ENCODE assay signal across 8 mouse cellular contexts in genomic region chr10:42278307-42278850, GRCm38 (mm10). TPM values are rescaled to one million over a fixed set of nuclear protein-coding genes. Genes with fewer than 3 reads are reported as not detected.
DNase-seq lines count a peak whose midpoint lies in the region; ATAC-seq and TF ChIP-seq lines count a peak whose summit lies in the region.

No protein-coding gene starts in this region.

- 2% methylated on average over 28 of the region's 38 CpGs for WGBS in heart, embryonic 11.5 days (ENCODE audit: insufficient replicate concordance)
- WGBS in forebrain, embryonic 16.5 days: under 1% methylated on average over 36 of the region's 38 CpGs
- 3% methylated on average over 37 of the region's 38 CpGs for WGBS in liver, embryonic 16.5 days (ENCODE audit: insufficient replicate concordance)

- TF ChIP-seq POLR2A in ES-Bruce4 (IDR thresholded peaks at IDR 0.05; ENCODE audit: insufficient read depth, low read length): no peak

- intact Hi-C loops in left cerebral cortex, postnatal 25 days (cut with DNase I): loop anchor here (5.0 kb wide), 4 partner anchors 251 to 466 kb away; no protein-coding TSS in a partner anchor

- H3K9ac ChIP-seq in heart, embryonic 11.5 days (ENCODE audit: low read depth, low read length): peak overlapping the region; percentile 67
- H3K9ac ChIP-seq in ES-Bruce4 (ENCODE audit: low read depth, poor library complexity, severe bottlenecking): peak overlapping the region; percentile 44
- H3K9ac ChIP-seq in forebrain, embryonic 16.5 days (replicated peaks; ENCODE audit: low read depth, low read length): peak overlapping the region; percentile 69
- peak overlapping the region; percentile 93 for H3K9ac ChIP-seq in liver, embryonic 16.5 days (ENCODE audit: low read depth, low read length)

- H3K27ac ChIP-seq in heart, embryonic 11.5 days (ENCODE audit: low read depth, low read length): peak overlapping the region; percentile 88
- peak overlapping the region; percentile 10; the same call in 1 of the 2 replicates for H3K27ac ChIP-seq in ES-Bruce4 (ENCODE audit: insufficient read depth, low read length)
- H3K27ac ChIP-seq in forebrain, embryonic 16.5 days (ENCODE audit: low read length): peak overlapping the region; percentile 99
- H3K27ac ChIP-seq in liver, embryonic 16.5 days (ENCODE audit: low read length): peak overlapping the region; percentile 96

- ATAC-seq in heart, embryonic 11.5 days (replicated peaks; ENCODE audit: insufficient number of reproducible peaks, low FRiP score, low TSS enrichment): no peak
- ATAC-seq in forebrain, embryonic 16.5 days: no peak
- ATAC-seq in liver, embryonic 16.5 days (ENCODE audit: low read depth): no peak

- H3K36me3 ChIP-seq in heart, embryonic 11.5 days (ENCODE audit: control insufficient read depth, insufficient read depth, low read length): no peaks in the 10 kb centered on the region
- H3K36me3 ChIP-seq in ES-Bruce4 (ENCODE audit: control insufficient read depth, insufficient read depth, low read length, poor library complexity, severe bottlenecking): no peaks in the 10 kb centered on the region; the same call in 1 of the 2 replicates
- no peaks in the 10 kb centered on the region for H3K36me3 ChIP-seq in forebrain, embryonic 16.5 days (ENCODE audit: control insufficient read depth, insufficient read depth)
- H3K36me3 ChIP-seq in liver, embryonic 16.5 days (ENCODE audit: control insufficient read depth, insufficient read depth): peaks cover 11% of the 10 kb centered on the region

- no peak for TF ChIP-seq EP300 in ES-Bruce4 (IDR thresholded peaks at IDR 0.05; ENCODE audit: insufficient read depth, low read depth, low read length)

- TF ChIP-seq CTCF in ES-Bruce4 (IDR thresholded peaks at IDR 0.05; ENCODE audit: low read depth, low read length): no peak

- peak overlapping the region; percentile 59 for H3K4me3 ChIP-seq in heart, embryonic 11.5 days (ENCODE audit: low read depth, low read length)
- H3K4me3 ChIP-seq in ES-Bruce4 (ENCODE audit: low read depth, low read length): peak overlapping the region; percentile 91
- H3K4me3 ChIP-seq in forebrain, embryonic 16.5 days (replicated peaks; ENCODE audit: low read length): peak overlapping the region; percentile 90
- H3K4me3 ChIP-seq in liver, embryonic 16.5 days (ENCODE audit: low read depth, low read length): peak overlapping the region; percentile 100

- H3K27me3 ChIP-seq in heart, embryonic 11.5 days (ENCODE audit: control insufficient read depth, insufficient read depth, low read length): no peaks in the 10 kb centered on the region
- H3K27me3 ChIP-seq in ES-Bruce4 (ENCODE audit: control insufficient read depth, insufficient read depth, low read length, poor library complexity, severe bottlenecking): no peaks in the 10 kb centered on the region
- peaks cover 2% of the 10 kb centered on the region; the same call in 1 of the 2 replicates for H3K27me3 ChIP-seq in forebrain, embryonic 16.5 days (replicated peaks; ENCODE audit: control insufficient read depth, insufficient read depth, low read length)
- H3K27me3 ChIP-seq in liver, embryonic 16.5 days (ENCODE audit: control insufficient read depth, insufficient read depth, low read depth, low read length): no peaks in the 10 kb centered on the region

- no peak for DNase-seq in heart, postnatal 4 days
- no peak for DNase-seq in MN1 (ENCODE audit: low spot score)
- DNase-seq in left cerebral cortex, postnatal 25 days (ENCODE audit: low spot score in 2 of 2): no peak
- no peak for DNase-seq in frontal cortex, postnatal 36 days (ENCODE audit: low spot score in 2 of 2)

- H3K9me3 ChIP-seq in heart, embryonic 11.5 days (replicated peaks; ENCODE audit: control insufficient read depth, low read length): no peaks in the 10 kb centered on the region
- no peaks in the 10 kb centered on the region for H3K9me3 ChIP-seq in ES-Bruce4 (replicated peaks; ENCODE audit: control insufficient read depth, insufficient read depth, low read length, poor library complexity, severe bottlenecking)
- no peaks in the 10 kb centered on the region for H3K9me3 ChIP-seq in forebrain, embryonic 16.5 days (ENCODE audit: control insufficient read depth, low read length)
- H3K9me3 ChIP-seq in liver, embryonic 16.5 days (replicated peaks; ENCODE audit: control insufficient read depth, low read length): no peaks in the 10 kb centered on the region

- peaks cover 20% of the 10 kb centered on the region for H3K4me1 ChIP-seq in heart, embryonic 11.5 days (ENCODE audit: control insufficient read depth, insufficient read depth, low read length)
- no peaks in the 10 kb centered on the region for H3K4me1 ChIP-seq in ES-Bruce4 (ENCODE audit: control insufficient read depth, insufficient read depth, low read length)
- peaks cover 27% of the 10 kb centered on the region for H3K4me1 ChIP-seq in forebrain, embryonic 16.5 days (replicated peaks; ENCODE audit: control insufficient read depth, insufficient read depth, low read length)
- peaks cover 17% of the 10 kb centered on the region for H3K4me1 ChIP-seq in liver, embryonic 16.5 days (ENCODE audit: control insufficient read depth, low read depth, low read length)

- peak overlapping the region; percentile 96 for H3K4me2 ChIP-seq in heart, embryonic 11.5 days
- H3K4me2 ChIP-seq in forebrain, embryonic 16.5 days (ENCODE audit: low read length): peak overlapping the region; percentile 96
- peak overlapping the region; percentile 100 for H3K4me2 ChIP-seq in liver, embryonic 16.5 days (ENCODE audit: low read depth, low read length)

RNA-seq across cellular contexts. Expression of gene Foxo3, which starts 1.8 kb away (rescaled TPM):
- 5.2 and 7.3 TPM in 2 replicates for polyA plus RNA-seq in heart, embryonic 11.5 days (2014; fragmentation: Nextera tagmentation; extraction: Ambion mirVana)
- total RNA-seq in heart, postnatal 4 days (2021): 10 to 100 TPM; 29.4 to 33.1 TPM
- polyA plus RNA-seq in ES-Bruce4 (2011; ENCODE audit: insufficient read depth, insufficient read length, low read depth, missing spikeins): 42.1 and 44.9 TPM in 2 replicates
- 4.7 and 4.8 TPM in 2 replicates for polyA plus RNA-seq in forebrain, embryonic 16.5 days (2015; fragmentation: Nextera tagmentation; extraction: Ambion mirVana)
- polyA plus RNA-seq in liver, embryonic 16.5 days (2015; fragmentation: Nextera tagmentation; extraction: Ambion mirVana): 12.7 and 13.7 TPM in 2 replicates
- 10 to 100 TPM; 65.4 to 73.7 TPM for total RNA-seq in left cerebral cortex, postnatal 25 days (2021)

Comparison
In these comparisons a context has a peak if more than half of its experiments do, and no peak if none do; other contexts are left out.
1. H3K27ac ChIP-seq: peak in every context shown above with its lines; median percentile 99 in forebrain, embryonic 16.5 days; 96 in liver, embryonic 16.5 days; 88 in heart, embryonic 11.5 days; 10 in ES-Bruce4.